In genomic region chr10:96709698-96710356, GRCm38 (mm10) we compare ENCODE assay signal across 14 mouse cellular contexts.
"Had no signal": no experiment of that assay in that cellular context is flagged by ENCODE, and none has a peak within 500 bp of the region (broad histone marks: within the 10 kb centered on the region; RNA-seq: fewer than 3 reads in every experiment).

No protein-coding gene starts in this region.

- H3K27ac ChIP-seq: kidney, postnatal 0 days; layer of hippocampus, adult 2 months; limb, embryonic 10.5 days; limb, embryonic 13.5 days; liver, embryonic 12.5 days; liver, embryonic 15.5 days had no signal

- H3K9me3 ChIP-seq: limb, embryonic 10.5 days; limb, embryonic 13.5 days; liver, embryonic 12.5 days; liver, embryonic 15.5 days had no signal

- H3K9ac ChIP-seq: limb, embryonic 13.5 days; liver, embryonic 12.5 days; liver, embryonic 15.5 days had no signal

- DNase-seq: kidney, adult 2 months; kidney, postnatal 25 days; layer of hippocampus, adult 9-11 months; liver; midbrain, embryonic 14.5 days; thymus, adult 18-20 months; thymus, postnatal 36 days had no signal

- ATAC-seq: liver, embryonic 12.5 days had no signal

- H3K27me3 ChIP-seq: limb, embryonic 13.5 days; liver, embryonic 12.5 days; liver, embryonic 15.5 days had no signal

- H3K4me3 ChIP-seq: layer of hippocampus, adult 2 months; limb, embryonic 10.5 days; limb, embryonic 13.5 days; liver, embryonic 12.5 days; liver, embryonic 15.5 days had no signal

- H3K36me3 ChIP-seq: limb, embryonic 10.5 days; limb, embryonic 13.5 days; liver, embryonic 12.5 days; liver, embryonic 15.5 days had no signal

- H3K4me2 ChIP-seq: limb, embryonic 13.5 days; liver, embryonic 12.5 days; liver, embryonic 15.5 days; midbrain, embryonic 11.5 days had no signal

- H3K4me1 ChIP-seq: limb, embryonic 10.5 days; limb, embryonic 13.5 days; liver, embryonic 12.5 days; liver, embryonic 15.5 days had no signal
